Mouse (Mus musculus) adrenal gland, adult 8-10 months (tissue): Measurements from ENCODE around the gene 4921524J17Rik. TPM values are rescaled to one million over a fixed set of nuclear protein-coding genes. Genes with fewer than 3 reads are reported as not detected.

Source experiments
- DNase-seq: peaks from one replicate; pipeline ENCODE4 v3.0.0; 2022
- total RNA-seq, 4 experiments: library from RNA; stranded (reverse); gene quantifications; 2 replicates each; pipeline ENCODE4 v1.2.4; 2022

Gene 4921524J17Rik
- total RNA-seq, 4 experiments from 2014 or later: 21.4 to 45.0 (median 27.9) TPM

GRCm38 (mm10) chr8:85441564-85441963 is 8.9 kb upstream of the 4921524J17Rik start:
- no peak for DNase-seq

DNA sequence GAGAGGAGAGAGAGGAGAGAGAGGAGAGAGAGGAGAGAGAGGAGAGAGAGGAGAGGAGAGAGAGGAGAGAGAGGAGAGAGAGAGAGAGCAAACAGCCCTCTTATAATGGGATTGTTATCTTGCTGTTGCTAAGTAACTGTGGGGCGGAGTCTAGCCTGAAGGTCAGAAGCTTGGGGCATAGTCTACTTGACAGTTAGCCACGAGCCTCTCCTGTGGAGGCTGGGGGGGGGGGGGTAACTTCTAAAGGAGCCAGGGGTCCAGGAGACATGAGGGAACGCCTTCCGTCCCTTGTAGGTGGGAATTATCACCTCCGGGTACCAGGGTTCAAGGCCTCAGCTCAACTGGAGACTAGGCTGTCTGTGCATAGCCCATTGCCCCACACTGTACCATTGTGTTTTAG is 3.1 kb upstream of the 4921524J17Rik start:
- DNase-seq: no peak

DNA sequence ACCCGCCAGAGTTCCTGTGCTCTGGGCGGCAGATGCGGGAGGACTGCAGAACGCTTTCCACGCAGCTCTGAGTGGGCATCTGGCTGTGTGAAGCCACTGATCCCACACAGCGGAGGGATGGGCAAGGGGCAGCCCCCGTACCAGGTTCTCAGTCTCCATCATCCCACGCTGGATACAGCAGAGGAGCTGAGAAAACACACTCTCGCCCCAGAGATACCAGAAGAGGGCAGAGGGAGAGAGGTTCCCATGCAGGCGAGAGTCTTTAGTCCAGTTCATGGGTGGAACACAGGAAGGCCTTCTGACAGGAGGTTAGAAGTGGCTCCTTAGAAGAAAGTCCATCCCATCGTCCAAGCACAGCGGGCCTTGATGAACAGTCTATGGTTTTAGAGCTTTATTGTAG is 2.2 kb upstream of the 4921524J17Rik start:
- no peak for DNase-seq

- DNase-seq: no peak
These were observed 372 bp upstream of the 4921524J17Rik start for GRCm38 (mm10) chr8:85433017-85433393.

GRCm38 (mm10) chr8:85431281-85432167 is 1.1 kb downstream of the 4921524J17Rik start:
- no peak for DNase-seq

DNA sequence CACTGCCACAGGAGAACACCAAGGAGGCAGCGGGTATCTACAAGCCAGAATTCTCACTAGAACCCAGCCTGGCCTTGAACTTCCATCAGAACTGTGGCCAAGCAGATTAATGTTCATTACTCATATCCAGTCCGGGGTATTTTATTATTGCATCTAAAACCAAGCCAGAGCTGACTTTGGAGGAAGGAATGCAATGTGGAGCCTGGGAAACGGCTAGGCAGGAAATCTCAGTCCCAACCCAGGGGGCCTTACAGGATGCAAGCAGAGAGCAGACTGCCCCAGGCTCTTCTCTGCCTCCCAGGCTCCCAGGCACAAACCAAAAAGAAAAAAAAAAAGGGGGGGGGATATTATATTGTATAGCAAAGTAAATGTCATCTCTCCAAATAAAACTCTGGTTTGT is 1.8 kb downstream of the 4921524J17Rik start:
- peak; percentile 81 for DNase-seq

DNA sequence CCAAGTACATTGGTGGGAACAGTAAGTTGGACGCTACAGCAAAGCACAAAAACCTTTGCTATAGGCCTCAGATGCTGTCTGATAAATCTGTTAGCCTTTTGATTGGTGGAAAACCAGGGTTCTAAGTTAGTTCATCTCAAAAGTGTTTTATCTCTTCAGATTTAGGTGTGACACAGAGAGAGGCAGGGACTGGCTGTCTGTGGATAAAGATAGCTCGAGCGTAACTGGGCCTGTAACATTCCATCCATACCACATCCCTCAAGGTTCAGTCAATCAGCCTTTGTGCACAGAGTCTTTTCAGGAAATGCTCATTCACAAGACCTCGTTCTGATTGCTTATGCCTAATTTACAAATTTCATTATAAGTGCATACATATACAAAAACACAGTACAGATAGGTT is 3.4 kb downstream of the 4921524J17Rik start:
- DNase-seq: no peak

DNA sequence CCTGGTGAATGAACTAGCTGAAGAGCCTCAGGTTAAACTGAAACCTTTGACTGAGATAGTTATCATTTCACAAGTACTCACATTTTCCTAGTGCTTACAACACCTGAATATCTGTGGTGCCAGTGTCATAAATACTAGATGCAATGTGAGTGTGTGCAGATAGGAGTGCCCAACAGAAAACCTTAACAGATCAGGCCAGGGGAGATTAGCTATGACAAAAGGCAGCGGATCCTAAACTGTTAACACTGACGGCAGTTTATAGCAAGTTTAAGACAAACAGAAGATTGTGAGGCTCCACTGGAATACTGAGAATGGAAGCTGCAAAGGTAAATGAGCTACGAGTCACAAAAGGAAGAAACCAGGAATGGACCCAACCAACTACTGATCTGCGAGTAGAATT is 5.6 kb downstream of the 4921524J17Rik start:
- DNase-seq: no peak

DNA sequence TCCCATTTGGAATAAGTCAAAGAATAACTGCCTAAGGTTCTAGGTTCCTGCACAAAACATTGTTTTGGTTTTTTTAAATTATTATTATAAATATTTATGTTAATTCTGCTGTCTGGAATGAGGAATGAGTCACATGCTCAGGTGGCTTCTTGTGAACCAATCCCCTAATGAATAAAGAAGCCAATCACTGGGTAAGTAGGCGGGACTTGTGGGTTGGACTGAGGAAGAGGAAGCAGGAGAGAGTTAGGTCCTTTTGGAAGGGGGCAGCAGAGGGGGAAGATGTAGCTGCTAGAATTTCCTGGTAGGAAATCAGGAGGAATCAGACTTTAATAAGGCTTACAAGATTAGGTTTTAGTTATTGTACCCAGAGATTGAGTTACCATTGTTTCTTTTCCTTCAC is 11.3 kb downstream of the 4921524J17Rik start:
- DNase-seq: no peak

DNA sequence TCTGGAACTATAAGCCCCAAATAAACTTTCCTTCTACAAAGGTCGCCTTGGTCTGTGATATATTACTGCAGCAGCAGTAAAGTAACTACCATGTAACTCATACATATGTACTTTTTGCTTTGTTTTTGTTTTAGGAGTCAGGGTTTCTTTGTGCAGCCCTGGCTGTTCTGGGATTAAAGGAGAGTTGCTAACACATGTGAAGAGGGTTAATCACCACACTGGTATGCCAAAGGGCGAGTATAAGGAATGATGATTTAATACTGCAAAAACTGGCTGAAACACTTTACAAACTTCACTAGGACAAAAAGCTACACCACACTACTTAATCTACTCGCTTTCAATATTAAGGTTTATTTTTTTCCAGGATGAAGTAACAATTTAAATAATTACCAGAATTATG is 24.1 kb downstream of the 4921524J17Rik start:
- no peak for DNase-seq

DNA sequence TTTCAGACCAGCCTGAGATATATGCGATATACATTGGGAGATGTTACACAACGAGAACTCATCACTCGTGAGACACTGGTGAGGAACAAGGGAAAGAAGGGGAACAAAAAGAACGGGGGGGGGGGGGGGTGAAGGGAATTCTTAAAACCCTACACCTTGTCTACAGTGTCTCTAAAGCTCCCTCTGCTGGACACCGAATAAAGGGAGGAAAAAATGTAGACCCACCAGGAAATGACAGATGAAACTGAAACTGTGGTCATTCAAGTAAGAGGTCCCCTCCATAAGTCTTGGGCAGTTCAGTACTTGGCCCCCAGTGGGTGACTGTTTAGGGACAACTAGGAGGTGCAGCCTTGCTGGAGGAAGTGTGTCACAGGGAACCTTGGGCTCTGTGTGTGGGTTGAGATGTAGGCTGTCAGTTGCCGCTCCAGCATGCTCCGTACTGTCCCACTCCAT is 24.6 kb downstream of the 4921524J17Rik start:
- DNase-seq: no peak

GRCm38 (mm10) chr8:85405961-85406360 is 26.7 kb downstream of the 4921524J17Rik start:
- DNase-seq: no peak

- DNase-seq: no peak
These were observed 27.2 kb downstream of the 4921524J17Rik start for GRCm38 (mm10) chr8:85405418-85405817.

DNA sequence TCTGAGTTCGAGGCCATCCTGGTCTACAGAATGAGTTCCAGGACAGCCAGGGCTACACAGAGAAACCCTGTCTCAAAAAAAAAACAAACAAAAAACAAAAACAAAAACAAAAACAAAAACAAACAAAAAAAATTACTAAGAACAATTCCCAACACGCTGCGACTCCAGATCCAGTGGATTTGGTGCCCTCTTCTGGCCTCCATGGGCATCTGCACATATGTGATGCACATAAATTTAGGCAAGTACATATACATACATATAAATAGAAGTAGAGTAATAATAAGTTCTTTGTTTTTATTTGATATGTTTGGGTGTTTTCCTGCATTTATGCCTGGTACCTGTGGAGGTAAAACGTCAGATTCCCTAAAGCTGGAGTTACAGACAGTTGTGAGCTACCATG is 34.1 kb downstream of the 4921524J17Rik start:
- DNase-seq: no peak

DNA sequence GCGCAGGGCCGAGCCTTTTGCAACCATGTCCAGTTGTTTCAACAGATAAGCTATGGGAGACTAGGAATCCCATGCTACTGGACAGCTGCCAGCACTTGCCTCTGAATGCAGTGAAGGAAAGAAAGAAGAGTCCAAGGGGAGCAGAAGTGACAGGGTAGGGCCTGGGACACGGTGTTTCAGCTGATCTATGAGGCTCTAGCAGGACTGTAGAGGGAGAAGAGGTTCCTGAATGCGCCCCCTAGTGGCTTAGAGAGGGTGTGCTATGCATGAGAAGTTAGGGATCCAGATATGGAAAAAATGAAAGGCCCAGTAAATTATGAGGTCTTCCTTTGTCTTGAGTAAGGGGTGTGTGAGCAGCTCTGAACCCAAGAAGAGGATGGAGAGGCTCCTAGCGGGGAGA is 35.1 kb downstream of the 4921524J17Rik start:
- peak; percentile 24 for DNase-seq

DNA sequence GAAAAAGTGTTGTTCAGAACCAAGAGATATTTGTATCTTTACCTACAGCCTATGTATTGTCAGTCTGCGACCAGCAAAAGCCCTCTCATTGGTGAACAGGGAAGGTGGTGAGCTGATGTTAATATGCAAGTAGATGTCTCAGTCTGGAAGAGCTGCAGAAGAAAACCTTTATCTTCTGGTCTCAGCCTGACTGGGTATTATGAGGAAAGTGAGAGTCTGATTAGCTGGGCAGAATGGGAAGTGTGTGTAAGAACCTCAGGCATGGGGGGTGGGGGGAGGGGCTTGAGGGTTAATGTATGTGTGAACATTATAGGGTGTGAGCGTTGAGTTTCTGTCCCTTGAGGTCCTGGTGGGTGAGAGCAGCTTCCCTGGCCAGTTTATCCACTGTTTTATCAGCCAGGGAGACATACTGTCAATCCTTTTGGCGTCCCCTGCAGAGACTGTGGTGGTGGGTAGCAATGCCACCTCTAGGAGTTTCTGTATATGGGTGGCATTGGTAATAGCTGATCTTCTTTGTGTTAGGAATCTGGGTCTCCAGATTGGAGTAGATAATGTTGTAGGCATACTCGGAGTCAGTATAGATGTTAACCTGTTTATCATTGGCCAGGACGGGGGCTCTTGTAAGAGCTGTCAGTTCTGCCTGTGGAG is 36.1 kb downstream of the 4921524J17Rik start:
- DNase-seq: no peak

- no peak for DNase-seq
These were observed 36.8 kb downstream of the 4921524J17Rik start for GRCm38 (mm10) chr8:85395681-85396431.

DNA sequence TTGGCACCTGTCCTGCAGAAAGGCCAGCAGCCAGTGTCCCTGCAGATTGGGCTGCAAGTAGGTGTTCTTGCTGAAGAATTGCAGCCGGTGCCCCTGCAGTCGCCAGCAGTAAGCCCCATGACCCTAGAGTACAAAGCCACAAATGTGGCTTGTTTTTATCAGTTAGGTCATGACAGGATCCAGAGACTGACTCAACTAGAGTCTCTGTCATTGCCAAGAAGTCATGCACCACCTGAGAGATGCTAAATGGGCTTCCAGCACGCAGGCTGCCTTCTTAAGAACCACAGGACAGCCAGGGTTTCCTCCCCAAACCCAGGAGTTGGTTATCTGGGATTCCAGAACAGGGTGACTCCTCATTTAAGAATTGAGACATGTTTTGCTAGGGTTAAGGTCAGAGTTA is 37.6 kb downstream of the 4921524J17Rik start:
- DNase-seq: no peak

DNA sequence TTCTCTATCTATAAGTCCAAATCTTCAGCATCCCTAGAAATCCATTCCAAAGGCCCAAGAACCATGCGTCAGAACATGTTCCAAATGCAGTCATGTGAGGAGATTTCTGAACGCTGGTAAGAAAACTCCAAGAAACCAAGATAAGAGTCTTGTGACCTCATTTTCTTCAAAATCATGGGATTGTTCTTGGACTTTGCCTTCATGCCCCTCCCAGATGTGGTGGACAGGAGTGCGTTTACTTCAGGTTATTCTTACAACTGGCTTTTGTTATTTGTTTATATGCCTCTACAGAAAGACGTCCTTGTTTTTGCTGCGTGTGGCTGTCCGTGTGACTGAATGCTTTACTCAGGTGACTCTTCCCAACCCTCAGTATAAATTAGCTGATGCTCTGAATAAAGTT is 39.4 kb downstream of the 4921524J17Rik start:
- no peak for DNase-seq

GRCm38 (mm10) chr8:85391438-85391837 is 41.2 kb downstream of the 4921524J17Rik start:
- DNase-seq: no peak

GRCm38 (mm10) chr8:85386205-85386604 is 46.4 kb downstream of the 4921524J17Rik start, which contains the start of gene Mylk3:
Mylk3 (minus strand) TSS chr8:85386345.
- DNase-seq: no peak

GRCm38 (mm10) chr8:85381926-85382325 is 50.7 kb downstream of the 4921524J17Rik start:
- no peak for DNase-seq

DNA sequence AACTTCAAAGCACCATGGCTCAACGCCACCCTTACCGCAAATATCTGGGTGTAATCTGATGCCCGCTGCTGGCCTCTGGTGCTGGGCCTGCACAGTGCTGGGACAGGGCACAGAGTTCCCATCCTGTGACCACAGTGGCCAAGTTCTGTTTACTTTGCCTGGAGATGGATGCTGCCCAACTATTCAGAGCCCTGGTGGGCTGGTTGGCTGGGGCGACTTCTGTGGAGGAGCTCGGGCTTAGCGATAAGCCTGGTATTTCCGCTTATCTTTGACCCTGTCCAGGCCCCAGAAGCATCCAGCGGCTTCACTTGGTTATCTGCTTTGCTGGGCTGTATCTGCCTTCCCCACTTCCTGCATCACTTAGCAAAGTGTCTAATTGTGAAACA is 51.8 kb downstream of the 4921524J17Rik start:
- peak; percentile 15 for DNase-seq
